Mouse (Mus musculus) heart, adult 8-10 months (tissue): ENCODE results near the gene Cdk12. TPM values are rescaled to one million over a fixed set of nuclear protein-coding genes. Genes with fewer than 3 reads are reported as not detected.

Experiments
- DNase-seq: peaks from one replicate; pipeline ENCODE4 v3.0.0; 2022; ENCODE audit warnings: low spot score
- total RNA-seq, 4 experiments: library from RNA; stranded (reverse); gene quantifications; 2 replicates each; pipeline ENCODE4 v1.2.4; 2022

The Cdk12 gene
- total RNA-seq, 4 experiments from 2014 or later = 20.1 to 22.5 (median 21.8) TPM

DNA sequence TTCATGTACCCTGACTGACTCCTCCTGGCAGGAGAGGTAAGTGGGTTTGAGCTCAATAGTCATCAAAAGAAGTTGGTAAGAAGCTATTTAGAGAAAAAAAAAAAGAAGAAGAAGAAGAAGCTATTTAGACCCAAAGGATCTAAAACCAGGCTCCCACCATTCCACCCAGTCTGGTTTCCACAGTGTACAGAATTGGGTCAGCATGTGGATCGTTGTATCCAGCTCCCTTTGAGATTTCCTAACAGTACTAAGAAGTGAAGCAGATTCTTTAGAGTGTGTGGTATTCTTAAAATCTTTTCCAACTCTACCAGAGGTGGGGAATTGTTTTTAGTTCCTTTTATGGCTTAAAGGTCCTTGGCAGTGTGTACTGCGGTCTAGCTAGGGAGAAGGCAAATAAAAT, 50.9 kb downstream of the Cdk12 start:
- DNase-seq = no peak

GRCm38 (mm10) chr11:98260706-98261479, 58.0 kb downstream of the Cdk12 start:
- no peak for DNase-seq

DNA sequence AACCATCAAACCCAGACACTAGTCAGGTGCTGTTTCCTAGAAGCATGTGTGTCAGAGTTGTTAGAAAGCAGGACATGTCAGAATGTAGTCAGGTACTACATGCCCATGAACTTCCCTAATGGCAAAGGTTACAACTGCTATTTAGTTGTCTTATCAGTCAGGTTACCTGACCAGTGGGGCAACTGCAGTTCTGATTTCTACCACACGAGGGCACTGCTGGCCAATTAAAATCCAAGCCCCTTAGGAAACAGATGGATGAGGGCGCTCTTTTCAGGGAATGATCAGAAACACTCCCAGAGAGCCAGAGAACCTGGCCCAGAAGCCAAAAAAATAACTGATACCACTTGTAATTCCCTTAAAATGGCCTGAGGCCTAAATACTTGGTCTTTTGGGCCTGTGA, 62.2 kb downstream of the Cdk12 start:
- peak; percentile 78 for DNase-seq

DNA sequence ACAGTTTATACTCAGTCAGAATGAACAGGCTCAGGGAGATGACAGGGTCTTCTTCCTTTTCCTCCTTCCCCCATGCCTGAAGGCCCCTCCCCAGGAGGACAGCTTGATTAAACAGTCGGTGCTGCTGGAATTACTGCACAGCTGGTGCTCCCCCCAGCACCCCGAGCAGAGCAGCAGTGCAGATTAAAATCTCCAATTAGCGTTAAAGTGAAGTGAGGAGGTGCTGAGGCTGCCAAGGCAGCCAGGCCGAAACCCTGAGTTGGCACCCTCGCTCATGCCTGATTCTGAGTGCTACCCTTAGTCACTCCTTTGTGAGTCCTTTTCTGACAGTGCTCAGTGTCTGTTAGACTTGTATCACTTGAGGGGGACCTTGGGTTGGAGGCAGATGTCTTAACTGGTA, 63.0 kb downstream of the Cdk12 start:
- no peak for DNase-seq

GRCm38 (mm10) chr11:98266699-98267402, 64.0 kb downstream of the Cdk12 start:
- DNase-seq = no peak

GRCm38 (mm10) chr11:98270066-98270465, 67.2 kb downstream of the Cdk12 start:
- no peak for DNase-seq

DNA sequence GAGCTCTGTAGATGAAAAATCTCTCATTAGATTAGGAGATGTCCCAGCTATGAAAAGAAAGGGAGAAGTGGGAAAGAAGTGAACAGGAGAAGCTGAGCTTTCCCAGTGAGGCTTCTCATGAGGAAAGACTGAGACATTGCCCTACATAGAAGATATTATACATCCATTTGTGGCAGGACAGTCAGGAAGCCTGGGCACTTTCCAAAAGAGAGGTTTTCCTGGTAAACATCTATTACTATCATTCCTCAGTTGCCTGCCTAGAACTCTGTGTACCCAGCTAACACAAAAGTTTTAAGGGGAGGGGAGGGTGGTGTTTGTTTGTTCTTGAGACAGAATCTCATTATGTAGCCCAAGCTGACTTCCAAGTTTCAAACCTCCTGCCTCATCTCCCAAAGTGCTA, 67.6 kb downstream of the Cdk12 start:
- no peak for DNase-seq

GRCm38 (mm10) chr11:98283740-98284139, 80.9 kb downstream of the Cdk12 start:
- DNase-seq = no peak

- DNase-seq = no peak
Observed at GRCm38 (mm10) chr11:98284230-98284629, 81.4 kb downstream of the Cdk12 start.

GRCm38 (mm10) chr11:98285368-98285767, 82.5 kb downstream of the Cdk12 start:
- DNase-seq = no peak

- DNase-seq = no peak
Observed at GRCm38 (mm10) chr11:98287531-98287930, 84.7 kb downstream of the Cdk12 start.

DNA sequence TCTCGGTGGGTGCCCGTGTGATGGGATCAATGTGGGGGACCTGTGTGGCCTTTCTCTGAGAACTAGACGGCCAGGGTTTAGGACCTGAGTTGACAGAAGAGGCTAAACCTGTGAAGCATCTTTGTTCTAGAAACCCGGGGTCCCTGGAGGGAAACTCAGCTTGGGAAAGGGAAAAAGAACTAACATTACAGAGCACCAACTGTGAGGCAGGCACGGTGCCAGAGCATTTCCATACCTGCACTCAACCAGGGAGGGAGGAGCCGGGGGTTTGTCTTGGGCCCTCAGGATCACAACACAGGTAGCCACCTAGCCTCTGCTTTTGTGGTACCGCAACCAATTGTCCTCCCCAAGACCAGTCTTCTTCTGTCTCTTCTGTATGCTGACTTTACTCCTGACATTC, 85.1 kb downstream of the Cdk12 start:
- DNase-seq = no peak

- no peak for DNase-seq
Observed at GRCm38 (mm10) chr11:98289873-98290272, 87.0 kb downstream of the Cdk12 start.

- DNase-seq = no peak
Observed at GRCm38 (mm10) chr11:98290906-98291305, 88.0 kb downstream of the Cdk12 start.

DNA sequence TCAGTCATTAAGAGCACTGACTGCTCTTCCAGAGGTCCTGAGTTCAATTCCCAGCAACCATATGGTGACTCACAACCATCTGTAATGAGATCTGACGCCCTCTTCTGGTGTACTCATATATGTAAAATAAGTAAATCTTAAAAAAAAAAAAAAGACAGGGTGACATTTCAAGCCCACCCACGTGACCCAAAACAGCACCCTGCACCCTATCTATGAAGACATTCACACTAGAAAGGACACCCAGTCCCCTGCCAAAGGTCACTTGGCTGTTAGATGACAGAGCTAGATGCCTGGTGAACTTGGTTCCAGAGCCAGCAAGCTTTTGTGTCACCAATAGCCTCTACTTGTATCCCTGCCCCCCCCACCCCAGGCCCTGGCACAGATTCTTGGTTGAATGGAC, 90.2 kb downstream of the Cdk12 start:
- DNase-seq = no peak

- DNase-seq = peak; percentile 53
Observed at GRCm38 (mm10) chr11:98294188-98295012, 91.5 kb downstream of the Cdk12 start.

- no peak for DNase-seq
Observed at GRCm38 (mm10) chr11:98295013-98295585, 92.2 kb downstream of the Cdk12 start.

DNA sequence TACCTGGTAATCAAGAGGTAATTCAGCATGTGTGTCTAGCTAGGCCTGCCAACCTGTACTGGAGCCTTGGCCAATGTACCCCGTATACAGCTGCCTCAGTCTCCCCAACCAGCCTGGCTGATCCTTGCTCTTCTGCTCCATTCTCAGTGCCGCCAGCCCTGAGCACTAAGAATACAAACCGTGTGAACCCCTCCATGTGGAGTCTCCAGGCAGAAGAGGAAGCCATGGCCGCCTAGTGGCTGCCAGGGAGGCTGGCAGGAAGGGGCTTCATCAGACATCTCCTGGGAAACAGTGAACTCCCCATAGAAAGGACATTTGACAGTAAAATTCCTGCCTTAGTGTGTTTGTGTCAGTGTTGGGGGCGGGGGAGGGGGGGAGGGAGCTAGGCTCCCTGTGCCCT, 93.4 kb downstream of the Cdk12 start:
- no peak for DNase-seq

GRCm38 (mm10) chr11:98296916-98297315, 94.1 kb downstream of the Cdk12 start:
- DNase-seq = no peak

GRCm38 (mm10) chr11:98297778-98298177, 94.9 kb downstream of the Cdk12 start:
- no peak for DNase-seq

DNA sequence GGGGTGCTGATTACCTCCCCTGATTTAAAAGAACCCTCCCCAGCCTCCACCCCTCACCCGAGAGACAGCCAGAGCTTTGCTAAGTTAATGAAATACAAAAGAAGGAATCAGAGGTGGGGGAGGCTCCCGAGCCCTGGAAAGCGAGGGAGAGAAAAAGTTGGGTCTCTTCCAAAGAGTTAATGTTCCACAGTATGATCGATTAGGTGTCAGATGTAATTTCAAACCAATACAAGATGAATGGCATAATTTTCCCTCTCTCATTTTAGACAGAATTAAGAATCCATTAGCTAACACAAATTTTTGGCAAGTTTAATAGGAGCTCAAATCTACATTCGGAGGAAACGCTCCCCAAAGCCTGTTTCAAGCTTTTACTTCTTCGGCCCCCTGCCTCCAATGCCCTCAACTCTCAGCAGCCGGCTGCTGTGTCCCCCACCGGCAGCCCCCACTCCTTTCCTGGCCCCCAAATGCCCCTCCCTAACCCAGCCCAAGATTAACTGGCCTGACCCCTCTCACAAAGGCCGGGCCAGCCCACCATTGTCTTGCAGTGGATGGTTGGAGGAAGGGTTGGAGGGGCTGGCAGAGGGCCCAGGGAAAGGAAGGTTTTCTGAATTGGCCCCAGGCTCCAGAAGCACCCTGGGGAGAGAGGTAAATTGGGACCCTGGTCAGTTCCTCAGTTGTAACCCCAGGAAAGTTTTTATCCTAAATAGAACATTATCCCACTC, 95.8 kb downstream of the Cdk12 start:
- peak; percentile 27 for DNase-seq
